Mouse (Mus musculus): ENCODE results near the gene Jmjd6. TPM values are rescaled to one million over a fixed set of nuclear protein-coding genes. Genes with fewer than 3 reads are reported as not detected.

Gene Jmjd6
- total RNA-seq (2021), result 10 to 100 TPM; 33.0 to 46.7 TPM
- long read RNA-seq, experiment 1, full-length matches to known transcripts, result 28 of 51 reads
- long read RNA-seq, experiment 1, partial matches to known transcripts, result 8 of 51 reads
- long read RNA-seq, experiment 1, other reads (novel, unspliced or antisense), result 15 of 51 reads
- long read RNA-seq, experiment 2, partial matches to known transcripts, result 2 of 6 reads
- long read RNA-seq, experiment 2, other reads (novel, unspliced or antisense), result 2 of 6 reads

- DNase-seq, result peak; percentile 97 to 98
Measured at GRCm38 (mm10) chr11:116843261-116844233, at the start of gene Jmjd6, which contains the start of gene Mettl23. Gene Jmjd6, minus strand, starts transcription at chr11:116843449. Gene Mettl23, plus strand, starts transcription at chr11:116843278.

GRCm38 (mm10) chr11:116887136-116887535 lies 43.9 kb upstream of the Jmjd6 start:
- DNase-seq, result no peak

GRCm38 (mm10) chr11:116885275-116886151 lies 42.3 kb upstream of the Jmjd6 start:
- DNase-seq, result peak; percentile 74 to 77

GRCm38 (mm10) chr11:116884061-116884460 lies 40.8 kb upstream of the Jmjd6 start:
- DNase-seq, result no peak

- DNase-seq, result no peak
Measured at GRCm38 (mm10) chr11:116882446-116882845, 39.2 kb upstream of the Jmjd6 start.

GRCm38 (mm10) chr11:116881440-116881839 lies 38.2 kb upstream of the Jmjd6 start:
- no peak for DNase-seq

- DNase-seq, result no peak
Measured at GRCm38 (mm10) chr11:116880839-116881238, 37.6 kb upstream of the Jmjd6 start.

- DNase-seq, result peak; percentile 23 to 24
Measured at GRCm38 (mm10) chr11:116878454-116878853, 35.2 kb upstream of the Jmjd6 start.

GRCm38 (mm10) chr11:116873987-116874386 lies 30.7 kb upstream of the Jmjd6 start:
- DNase-seq, result no peak

- no peak for DNase-seq
Measured at GRCm38 (mm10) chr11:116871538-116871937, 28.3 kb upstream of the Jmjd6 start.

GRCm38 (mm10) chr11:116869641-116870040 lies 26.4 kb upstream of the Jmjd6 start:
- DNase-seq, result no peak

- no peak for DNase-seq
Measured at GRCm38 (mm10) chr11:116869223-116869622, 26.0 kb upstream of the Jmjd6 start.

- DNase-seq, result peak; percentile 25 to 53
Measured at GRCm38 (mm10) chr11:116868129-116868528, 24.9 kb upstream of the Jmjd6 start.

GRCm38 (mm10) chr11:116865945-116866585 lies 22.8 kb upstream of the Jmjd6 start:
- DNase-seq, result no peak

- peak; percentile 45 to 57 for DNase-seq
Measured at GRCm38 (mm10) chr11:116864444-116864843, 21.2 kb upstream of the Jmjd6 start.

- no peak for DNase-seq
Measured at GRCm38 (mm10) chr11:116857183-116857850, 14.1 kb upstream of the Jmjd6 start.

- no peak for DNase-seq
Measured at GRCm38 (mm10) chr11:116854279-116854678, 11.0 kb upstream of the Jmjd6 start.

GRCm38 (mm10) chr11:116853512-116853928 lies 10.3 kb upstream of the Jmjd6 start:
- DNase-seq, result peak; percentile 99

GRCm38 (mm10) chr11:116852891-116853511 lies 9.8 kb upstream of the Jmjd6 start, which contains the start of gene Srsf2:
Gene Srsf2, minus strand, starts transcription at chr11:116853094.
- DNase-seq, result peak; percentile 95 to 97

- DNase-seq, result peak; percentile 90 to 94
Measured at GRCm38 (mm10) chr11:116852291-116852890, 9.1 kb upstream of the Jmjd6 start, which contains the start of gene Mfsd11. Gene Mfsd11, plus strand, starts transcription at chr11:116852440.

Measured in adrenal gland, postnatal 36 days (tissue).